Mouse (Mus musculus) kidney, postnatal 0 days (tissue): Measurements from ENCODE around the gene Lhfp. TPM values are rescaled to one million over a fixed set of nuclear protein-coding genes. Genes with fewer than 3 reads are reported as not detected.
"Not testable (repeated sequence)": the region's sequence is repeated elsewhere in the genome, so short reads cannot be mapped to it uniquely, and the experiment has no call there.

Source experiments
- ATAC-seq: fragments of 200-750 bp; cut with Nextera tagmentation; replicated peaks from 2 replicates; pipeline ENCODE4 v1.8.0; 2017; ENCODE audit warnings: low read depth, moderate number of reproducible peaks, moderate TSS enrichment, moderate library complexity; ENCODE audit not compliant: low FRiP score
- DNase-seq: peaks from one replicate; pipeline ENCODE4 v3.0.0-alpha.2; 2016; ENCODE audit warnings: low spot score
- H3K27ac ChIP-seq: fragments of 300-500 bp; sonication (generic); 2 replicates; pipeline ENCODE4 v1.5.1; 2014; ENCODE audit warnings: mild to moderate bottlenecking
- H3K27me3 ChIP-seq: fragments of 300-500 bp; sonication (generic); 2 replicates; pipeline ENCODE4 v1.6.1; 2014; ENCODE audit warnings: low read length, mixed read lengths; ENCODE audit not compliant: insufficient read depth
- H3K36me3 ChIP-seq: fragments of 300-500 bp; sonication (generic); 2 replicates; pipeline ENCODE4 v1.6.1; 2014; ENCODE audit warnings: low read length, mixed read lengths; ENCODE audit not compliant: insufficient read depth
- H3K4me1 ChIP-seq: fragments of 300-500 bp; sonication (generic); replicated peaks from 2 replicates; pipeline ENCODE4 v1.6.1; 2014; ENCODE audit warnings: antibody characterized with exemption, low read length, mixed read lengths; ENCODE audit not compliant: insufficient read depth
- H3K4me2 ChIP-seq: fragments of 300-500 bp; sonication (generic); 2 replicates; pipeline ENCODE4 v1.6.1; 2014; ENCODE audit warnings: mild to moderate bottlenecking, low read length, moderate library complexity, mixed read lengths
- H3K4me3 ChIP-seq: fragments of 300-500 bp; sonication (generic); replicated peaks from 2 replicates; pipeline ENCODE4 v1.5.1; 2014; ENCODE audit warnings: low read depth, low read length
- H3K9ac ChIP-seq: fragments of 300-500 bp; sonication (generic); 2 replicates; pipeline ENCODE4 v1.6.1; 2014; ENCODE audit warnings: low read depth, low read length
- H3K9me3 ChIP-seq: fragments of 300-500 bp; sonication (generic); replicated peaks from 2 replicates; pipeline ENCODE4 v1.6.1; 2016; ENCODE audit warnings: low read length, inconsistent platforms, mixed read lengths
- CTCF ChIP-seq: IDR thresholded peaks from 2 replicates; pipeline ENCODE4 v1.5.1; 2016; ENCODE audit warnings: antibody characterized with exemption, low read depth, mild to moderate bottlenecking, moderate library complexity
- WGBS: fragments of 180-500 bp; shearing (Covaris S2); extraction: QIAGEN DNeasy Blood & Tissue Kit; methylation state at CpG from one replicate; pipeline ENCODE4 v1.1.7; 2014; 5-methylcytosine and 5-hydroxymethylcytosine counted together
- polyA plus RNA-seq: library from polyadenylated mRNA; unstranded; fragments of >200 nt; fragmentation: Nextera tagmentation; extraction: Ambion mirVana; gene quantifications from 2 replicates; pipeline ENCODE4 v1.2.1, GENCODE M21; 2015

The Lhfp gene
- polyA plus RNA-seq, 1 experiment from 2014 or later: 161 TPM

DNA sequence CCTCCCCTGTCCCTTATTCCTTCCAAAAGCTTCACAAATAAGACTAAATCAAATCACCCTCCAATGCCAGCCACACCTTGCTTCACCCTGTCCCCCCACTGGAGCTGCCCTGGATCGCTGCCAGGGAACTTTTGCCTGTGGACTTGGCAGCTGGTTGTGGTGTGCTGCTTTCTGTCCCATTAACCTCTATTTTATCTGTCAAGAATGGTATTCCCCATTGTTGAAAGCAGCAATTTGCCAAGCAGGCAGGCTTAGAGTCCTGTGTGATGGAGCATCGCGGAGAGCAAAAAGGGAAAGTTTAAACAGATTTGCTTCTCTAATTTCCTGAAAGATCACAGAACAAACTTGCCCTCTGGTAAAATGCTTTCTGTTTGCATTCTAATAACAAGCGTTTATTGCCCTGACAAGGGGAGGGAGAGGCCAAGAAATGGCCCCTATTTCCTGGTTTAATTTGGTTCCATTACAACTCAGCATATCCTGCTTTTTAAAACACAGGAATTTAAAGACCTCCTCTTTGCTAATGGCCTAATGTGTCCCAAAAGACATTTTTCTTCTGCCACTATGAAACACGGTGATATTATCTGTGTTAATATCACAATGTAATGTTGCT is 212.0 kb downstream of the Lhfp start:
- Histone ChIP-seq H3K9ac (no peak overlapping the region), H3K36me3 (no peaks in the 10 kb centered on the region), H3K27me3 (no peaks in the 10 kb centered on the region), H3K9me3 (no peaks in the 10 kb centered on the region), H3K27ac (peak overlapping the region; percentile 26; the same call in 1 of the 2 replicates), H3K4me1 (no peaks in the 10 kb centered on the region; the same call in 1 of the 2 replicates), H3K4me3 (no peak overlapping the region), H3K4me2 (0 out of 2 replicates have a peak overlapping the region, but pooled peaks have one; percentile 2)
- ATAC-seq: no peak
- peak; percentile 79 for DNase-seq
- WGBS: 4% methylated on average over 5 of the region's 5 CpGs
- no peak for TF ChIP-seq CTCF

DNA sequence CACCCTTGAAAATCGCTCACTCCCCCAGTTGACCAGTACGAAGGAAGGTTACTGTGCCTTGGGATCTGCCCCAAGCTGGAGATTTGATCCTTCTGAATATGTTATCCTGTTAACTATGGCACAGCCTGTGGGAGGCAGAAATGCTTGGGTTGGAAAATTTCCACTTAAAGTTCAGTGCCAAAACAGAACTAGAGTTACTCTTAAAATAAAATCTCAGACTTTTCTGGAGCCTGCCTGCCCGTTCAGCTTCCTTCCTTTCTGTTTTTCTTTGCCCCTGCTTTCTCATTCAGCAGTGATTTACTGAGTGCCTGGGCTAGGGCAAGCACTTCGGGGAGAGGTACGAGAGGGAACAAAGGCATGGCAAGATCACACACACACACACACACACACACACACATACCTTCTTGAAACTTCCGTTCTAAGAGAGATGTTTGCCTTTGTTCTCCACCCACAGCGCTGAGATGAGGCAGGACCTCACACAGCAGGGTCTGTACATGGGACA is 217.4 kb downstream of the Lhfp start:
- no peak overlapping the region for H3K4me3 ChIP-seq

DNA sequence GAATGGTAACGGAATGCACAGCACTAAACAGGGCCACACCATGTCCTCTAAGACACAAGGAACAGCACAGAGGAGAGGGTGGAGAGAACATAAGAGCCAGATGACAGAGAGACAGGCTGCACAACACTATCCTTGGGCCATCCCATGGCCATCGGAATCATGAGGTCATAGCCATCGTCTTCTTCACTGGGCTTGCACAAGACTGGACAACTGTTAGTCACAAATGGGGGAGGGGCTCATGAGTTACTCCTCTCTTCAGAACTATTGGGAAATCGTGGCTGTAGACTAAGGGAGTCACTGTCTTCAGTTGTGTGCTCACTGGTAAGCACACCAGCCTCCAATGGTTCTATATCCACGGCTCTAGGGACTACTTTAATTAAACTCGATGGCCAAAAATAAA is 224.8 kb downstream of the Lhfp start:
- Histone ChIP-seq H3K36me3 (no peaks in the 10 kb centered on the region), H3K27ac (no peak overlapping the region), H3K4me3 (no peak overlapping the region), H3K9me3 (no peaks in the 10 kb centered on the region), H3K27me3 (no peaks in the 10 kb centered on the region), H3K4me2 (no peak overlapping the region), H3K9ac (no peak overlapping the region), H3K4me1 (peaks cover 3% of the 10 kb centered on the region; the same call in 1 of the 2 replicates)
- no peak for DNase-seq
- WGBS: 92% methylated on average over 6 of the region's 6 CpGs
- TF ChIP-seq CTCF: no peak
- no peak for ATAC-seq

More for the DNA sequence above, 217.4 kb downstream of the Lhfp start:
- TF ChIP-seq CTCF: no peak
- Histone ChIP-seq H3K4me2 (peak overlapping the region; percentile 15; the same call in 1 of the 2 replicates), H3K9me3 (no peaks in the 10 kb centered on the region), H3K27ac (peak overlapping the region; percentile 71), H3K36me3 (no peaks in the 10 kb centered on the region), H3K4me1 (no peaks in the 10 kb centered on the region; the same call in 1 of the 2 replicates), H3K27me3 (no peaks in the 10 kb centered on the region), H3K9ac (0 out of 2 replicates have a peak overlapping the region, but pooled peaks have one; percentile 31)
- ATAC-seq (peak; percentile 72), DNase-seq (peak; percentile 87)
- 7% methylated on average over 7 of the region's 7 CpGs for WGBS

DNA sequence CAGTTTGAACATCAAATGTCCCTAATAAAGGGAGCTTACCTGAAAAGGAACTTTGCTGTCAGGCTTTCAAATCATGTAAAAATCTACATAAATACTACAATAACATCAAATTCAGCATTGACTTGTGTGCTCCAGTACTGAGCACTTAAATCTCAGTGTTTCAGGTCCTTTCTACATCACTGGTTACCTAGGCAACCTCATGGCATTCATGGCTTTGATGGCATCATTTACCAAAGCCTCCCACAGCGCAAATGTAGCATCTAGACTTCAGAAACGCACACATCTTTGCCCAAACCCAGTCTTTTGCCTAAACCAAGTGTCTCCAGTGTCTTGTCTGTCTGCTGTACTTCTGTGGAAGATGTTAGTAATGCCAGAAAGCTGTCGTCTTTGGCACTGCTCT is 225.7 kb downstream of the Lhfp start:
- TF ChIP-seq CTCF: no peak
- no peak overlapping the region for H3K4me3 ChIP-seq
- no peak overlapping the region for H3K4me2 ChIP-seq
- H3K36me3 ChIP-seq: no peaks in the 10 kb centered on the region
- no peak overlapping the region for H3K27ac ChIP-seq
- no peak for DNase-seq
- no peaks in the 10 kb centered on the region for H3K27me3 ChIP-seq
- 91% methylated on average over 3 of the region's 3 CpGs for WGBS
- no peak overlapping the region for H3K9ac ChIP-seq
- ATAC-seq: no peak
- no peaks in the 10 kb centered on the region for H3K9me3 ChIP-seq
- H3K4me1 ChIP-seq: peaks cover 3% of the 10 kb centered on the region; the same call in 1 of the 2 replicates

DNA sequence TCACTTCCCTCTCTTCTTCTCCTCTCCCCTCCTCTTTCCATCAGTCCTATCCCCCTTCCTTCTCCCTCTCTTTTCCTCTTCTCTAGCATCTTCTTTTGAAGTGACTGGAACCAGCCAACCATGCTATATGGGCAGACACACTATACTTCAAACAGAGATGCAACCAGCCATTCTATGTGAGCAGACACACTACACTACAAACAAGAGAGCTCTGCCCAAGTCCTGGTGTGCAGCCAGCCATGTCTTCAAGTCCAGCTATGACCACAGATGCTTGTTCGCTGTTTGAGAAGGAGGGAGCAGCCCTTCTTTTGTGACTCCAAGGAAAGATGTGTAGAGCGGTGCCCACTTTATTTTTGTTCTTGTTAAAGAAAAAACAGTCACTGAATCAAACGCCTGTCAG is 231.9 kb downstream of the Lhfp start:
- Histone ChIP-seq H3K27me3 (no peaks in the 10 kb centered on the region), H3K9ac (no peak overlapping the region), H3K4me3 (no peak overlapping the region), H3K9me3 (no peaks in the 10 kb centered on the region), H3K36me3 (no peaks in the 10 kb centered on the region), H3K27ac (no peak overlapping the region), H3K4me1 (peaks cover 3% of the 10 kb centered on the region; the same call in 1 of the 2 replicates), H3K4me2 (no peak overlapping the region)
- WGBS: 62% methylated on average over 3 of the region's 3 CpGs
- no peak for TF ChIP-seq CTCF
- no peak for DNase-seq
- ATAC-seq: no peak

DNA sequence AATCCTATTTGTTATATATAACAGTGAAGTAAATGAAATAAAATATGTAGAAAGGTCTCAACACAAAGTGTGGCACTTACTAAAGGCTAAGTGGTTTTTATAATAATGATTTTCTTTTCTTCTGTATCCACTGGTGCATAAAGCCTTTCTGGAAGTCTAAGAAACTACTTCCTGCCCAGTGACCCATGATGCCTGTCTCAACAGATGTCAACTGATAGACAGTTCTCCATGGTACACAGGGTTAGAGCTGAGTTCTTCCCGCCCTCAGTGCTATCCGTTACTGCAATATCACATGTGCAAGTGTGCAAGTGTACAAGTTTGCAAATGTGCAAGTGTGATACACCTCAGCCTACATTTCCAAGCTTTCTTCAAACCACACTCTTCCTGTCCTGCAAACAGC is 236.7 kb downstream of the Lhfp start:
- Histone ChIP-seq H3K27me3 (no peaks in the 10 kb centered on the region), H3K9ac (no peak overlapping the region), H3K9me3 (no peaks in the 10 kb centered on the region), H3K4me1 (no peaks in the 10 kb centered on the region), H3K27ac (no peak overlapping the region), H3K4me2 (no peak overlapping the region), H3K36me3 (no peaks in the 10 kb centered on the region), H3K4me3 (no peak overlapping the region)
- WGBS: 51% methylated on average over 2 of the region's 2 CpGs
- ATAC-seq: no peak
- no peak for DNase-seq
- no peak for TF ChIP-seq CTCF

DNA sequence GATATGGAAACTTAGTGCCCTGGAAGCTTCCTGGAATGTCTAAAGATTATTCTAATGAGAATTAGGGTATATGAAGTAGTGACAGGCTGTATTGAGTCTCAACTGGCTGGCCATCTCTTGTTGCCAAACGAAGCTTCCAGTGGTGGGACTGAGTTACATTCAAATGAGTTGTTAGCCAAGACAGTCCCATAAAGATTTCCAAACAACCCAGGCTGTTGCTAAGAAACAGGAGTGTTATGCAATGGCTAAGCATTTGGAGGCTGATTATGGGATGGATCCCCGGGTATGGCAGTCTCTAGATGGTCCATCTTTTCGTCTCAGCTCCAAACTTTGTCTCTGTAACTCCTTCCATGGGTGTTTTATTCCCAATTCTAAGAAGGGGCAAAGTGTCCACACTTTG is 240.7 kb downstream of the Lhfp start:
- not testable (repeated sequence) for H3K27me3 ChIP-seq, H3K36me3 ChIP-seq, H3K9ac ChIP-seq, H3K4me3 ChIP-seq, H3K27ac ChIP-seq, H3K4me2 ChIP-seq, H3K4me1 ChIP-seq, ATAC-seq, DNase-seq, H3K9me3 ChIP-seq
- WGBS: 80% methylated on average over 3 of the region's 3 CpGs
